Mouse (Mus musculus) hindbrain, embryonic 16.5 days (tissue): Measurements from ENCODE around the gene Chka. TPM values are rescaled to one million over a fixed set of nuclear protein-coding genes. Genes with fewer than 3 reads are reported as not detected.

Experiments
- ATAC-seq: fragments of 200-750 bp; cut with Nextera tagmentation; 2 replicates; pipeline ENCODE4 v1.8.0; 2017; ENCODE audit warnings: moderate TSS enrichment, moderate library complexity
- H3K27ac ChIP-seq: fragments of 300-500 bp; sonication (generic); 2 replicates; pipeline ENCODE4 v1.5.1; 2014; ENCODE audit warnings: low read depth, mild to moderate bottlenecking, control low read depth, low read length, moderate library complexity
- H3K27me3 ChIP-seq: fragments of 300-500 bp; sonication (generic); replicated peaks from 2 replicates; pipeline ENCODE4 v1.6.1; 2014; ENCODE audit warnings: low read length; ENCODE audit not compliant: control insufficient read depth, insufficient read depth
- H3K36me3 ChIP-seq: fragments of 300-500 bp; sonication (generic); 2 replicates; pipeline ENCODE4 v1.6.1; 2014; ENCODE audit warnings: mild to moderate bottlenecking, low read length, moderate library complexity, mixed read lengths; ENCODE audit not compliant: control insufficient read depth, insufficient read depth
- H3K4me1 ChIP-seq: fragments of 300-500 bp; sonication (generic); 2 replicates; pipeline ENCODE4 v1.6.1; 2014; ENCODE audit warnings: low read depth, low read length; ENCODE audit not compliant: control insufficient read depth, insufficient read depth
- H3K4me2 ChIP-seq: fragments of 300-500 bp; sonication (generic); 2 replicates; pipeline ENCODE4 v1.6.1; 2014; ENCODE audit warnings: mild to moderate bottlenecking, low read length, control low read depth, moderate library complexity
- H3K4me3 ChIP-seq: fragments of 300-500 bp; sonication (generic); 2 replicates; pipeline ENCODE4 v1.5.1; 2014; ENCODE audit warnings: mild to moderate bottlenecking, low read length, control low read depth, moderate library complexity
- H3K9ac ChIP-seq: fragments of 300-500 bp; sonication (generic); 2 replicates; pipeline ENCODE4 v1.6.1; 2014; ENCODE audit warnings: low read depth, mild to moderate bottlenecking, control low read depth, low read length, moderate library complexity
- H3K9me3 ChIP-seq: fragments of 300-500 bp; sonication (generic); 2 replicates; pipeline ENCODE4 v1.6.1; 2014; ENCODE audit warnings: mild to moderate bottlenecking, low read length, moderate library complexity; ENCODE audit not compliant: control insufficient read depth
- WGBS: fragments of 180-500 bp; shearing (Covaris S2); extraction: QIAGEN DNeasy Blood & Tissue Kit; methylation state at CpG from one replicate; pipeline ENCODE4 v1.1.7; 2014; 5-methylcytosine and 5-hydroxymethylcytosine counted together
- polyA plus RNA-seq: library from polyadenylated mRNA; unstranded; fragments of >200 nt; fragmentation: Nextera tagmentation; extraction: Ambion mirVana; gene quantifications from 2 replicates; pipeline ENCODE4 v1.2.1, GENCODE M21; 2015

The Chka gene
- polyA plus RNA-seq, 1 experiment from 2014 or later = 56.3 TPM

DNA sequence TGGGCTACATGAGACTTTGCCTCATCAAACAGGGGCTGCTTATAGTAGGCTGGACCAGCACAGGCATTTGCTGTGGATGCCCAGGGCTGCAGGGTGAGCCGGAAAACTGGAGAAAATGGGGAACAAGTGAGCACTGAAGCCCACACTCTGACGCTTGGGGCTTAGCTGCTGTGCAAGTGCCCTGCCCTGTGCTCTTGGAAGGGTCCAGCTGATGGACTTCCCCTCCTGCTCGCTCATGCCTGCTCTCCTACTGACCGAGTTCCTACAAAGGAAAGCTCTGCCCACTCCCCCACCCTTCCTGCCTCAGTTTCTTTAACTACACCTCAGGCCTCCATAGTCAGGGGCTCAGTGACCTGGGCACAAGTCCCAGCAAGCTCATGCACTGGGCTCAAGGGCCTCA, 76.4 kb downstream of the Chka start:
- Histone ChIP-seq H3K4me3 (no peak overlapping the region), H3K27ac (no peak overlapping the region), H3K27me3 (no peaks in the 10 kb centered on the region), H3K4me2 (no peak overlapping the region), H3K9me3 (no peaks in the 10 kb centered on the region), H3K9ac (no peak overlapping the region), H3K4me1 (peaks cover 13% of the 10 kb centered on the region), H3K36me3 (no peaks in the 10 kb centered on the region)
- 83% methylated on average over 4 of the region's 4 CpGs for WGBS
- no peak for ATAC-seq

DNA sequence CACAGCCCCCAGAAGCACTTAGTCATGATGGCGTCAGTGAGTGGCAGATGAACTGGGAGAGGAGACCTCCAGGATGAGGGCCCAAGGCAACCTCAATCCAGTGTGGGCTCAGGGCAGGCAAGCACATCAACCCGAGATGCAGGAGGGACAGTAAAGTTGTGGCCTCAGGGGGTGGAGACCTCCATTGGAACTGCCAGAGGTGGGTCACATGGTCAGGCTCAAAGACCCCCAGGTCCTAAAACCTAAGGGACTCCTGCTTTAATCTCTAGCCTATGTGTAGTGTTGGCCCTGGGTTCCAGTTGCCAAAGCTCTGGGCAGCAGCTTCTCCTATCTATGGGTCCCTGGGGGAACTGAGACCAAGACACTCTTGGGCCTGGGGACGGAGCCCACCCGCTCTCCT, 77.2 kb downstream of the Chka start:
- WGBS = 68% methylated on average over 4 of the region's 4 CpGs

DNA sequence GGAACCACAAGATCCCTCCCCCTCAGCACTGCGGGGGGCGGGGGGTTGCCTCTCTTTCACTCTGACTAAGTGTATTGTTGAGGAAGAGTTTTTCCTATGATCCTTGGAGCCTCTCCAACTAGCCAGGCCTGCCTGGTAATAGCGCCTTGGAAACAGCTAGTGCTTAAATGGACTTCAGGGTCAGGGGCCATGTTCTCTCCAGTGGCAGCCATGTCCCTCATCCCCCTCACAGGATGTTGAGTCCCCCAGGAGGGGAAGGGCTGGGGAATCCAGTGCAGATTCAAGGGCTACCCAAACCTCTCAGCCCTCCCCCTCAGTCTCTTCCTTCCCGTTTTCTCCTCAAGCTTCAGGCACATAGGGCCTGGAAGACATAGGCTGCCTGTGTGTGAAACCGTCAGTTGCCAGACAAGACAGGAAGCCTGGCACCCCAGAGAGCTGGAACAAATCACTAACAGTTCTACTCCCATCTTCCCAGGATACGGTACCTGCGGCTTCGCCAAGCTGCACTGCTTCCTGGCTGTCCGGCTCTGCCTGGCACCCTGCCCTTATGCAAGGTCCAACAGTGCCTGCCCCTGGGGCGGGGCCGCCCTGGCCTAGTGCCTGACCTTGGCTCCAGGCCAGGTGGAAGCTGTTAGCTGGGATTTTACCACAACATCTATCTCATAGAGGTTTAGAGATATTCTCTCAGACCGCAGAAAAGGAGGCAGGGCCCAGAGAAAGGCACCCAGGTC, 77.8 kb downstream of the Chka start, which contains the start of gene Aldh3b1:
Gene Aldh3b1 (minus strand): TSS at position 598 of the 731 bp plus-strand sequence.
- peak; percentile 88 for ATAC-seq
- H3K4me2 ChIP-seq = peak within 1 kb of the TSS; percentile 1; the same call in 1 of the 2 replicates
- peak within 1 kb of the TSS; percentile 36 for H3K27ac ChIP-seq
- H3K36me3 ChIP-seq = no peaks in the 10 kb centered on the region
- 35% methylated on average over 12 of the region's 12 CpGs for WGBS
- no peak within 1 kb of the TSS for H3K4me3 ChIP-seq
- peaks cover 13% of the 10 kb centered on the region for H3K4me1 ChIP-seq
- no peaks in the 10 kb centered on the region for H3K9me3 ChIP-seq
- no peaks in the 10 kb centered on the region for H3K27me3 ChIP-seq
- no peak within 1 kb of the TSS for H3K9ac ChIP-seq

More for the DNA sequence above, 77.2 kb downstream of the Chka start:
- no peaks in the 10 kb centered on the region for H3K36me3 ChIP-seq
- no peak overlapping the region for H3K4me3 ChIP-seq
- H3K9ac ChIP-seq = no peak overlapping the region
- ATAC-seq = peak; percentile 3; the same call in 1 of the 2 replicates
- H3K4me2 ChIP-seq = no peak overlapping the region
- H3K9me3 ChIP-seq = no peaks in the 10 kb centered on the region
- no peaks in the 10 kb centered on the region for H3K27me3 ChIP-seq
- peak overlapping the region; percentile 36; the same call in 1 of the 2 replicates for H3K27ac ChIP-seq
- peaks cover 13% of the 10 kb centered on the region for H3K4me1 ChIP-seq

DNA sequence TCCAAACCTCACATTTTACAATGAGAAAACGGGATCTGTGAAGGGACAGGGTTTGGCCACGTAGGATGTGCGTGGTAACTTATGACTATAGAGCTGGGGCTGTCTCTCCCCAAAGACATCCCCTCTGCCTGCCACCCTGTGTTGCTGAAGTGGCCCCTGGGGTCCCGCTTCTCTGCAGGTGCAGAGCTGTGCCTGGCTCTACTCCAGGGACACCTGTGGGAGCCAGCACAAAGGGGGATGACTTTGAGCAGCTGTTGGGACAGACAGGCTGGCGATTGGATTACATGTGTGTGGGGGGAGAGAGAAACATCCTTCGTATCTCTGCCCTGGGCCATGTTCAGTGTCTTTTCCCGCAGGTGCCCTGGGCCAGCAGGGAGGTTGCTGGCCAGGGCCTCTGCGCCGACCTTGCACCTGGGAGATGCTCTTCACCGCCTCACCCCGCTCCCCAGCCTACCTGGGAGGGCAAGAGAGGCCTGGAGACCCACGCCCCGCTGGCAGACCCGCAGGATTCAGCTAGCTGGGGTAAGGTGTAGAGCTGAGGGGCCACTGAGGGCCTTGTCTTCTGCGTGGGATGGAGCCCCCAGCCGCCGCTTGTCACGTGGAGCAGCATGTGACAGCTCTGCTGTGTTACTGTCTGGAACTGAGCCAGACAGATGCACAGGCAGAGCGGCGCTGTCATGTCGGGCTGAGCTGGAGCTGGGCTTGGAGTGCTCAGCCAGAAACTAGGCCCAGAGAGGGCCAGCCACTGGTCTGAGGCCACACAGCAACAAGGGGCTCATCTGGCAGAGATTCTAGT, 78.9 kb downstream of the Chka start:
- no peak for ATAC-seq
- H3K9ac ChIP-seq = no peak overlapping the region

DNA sequence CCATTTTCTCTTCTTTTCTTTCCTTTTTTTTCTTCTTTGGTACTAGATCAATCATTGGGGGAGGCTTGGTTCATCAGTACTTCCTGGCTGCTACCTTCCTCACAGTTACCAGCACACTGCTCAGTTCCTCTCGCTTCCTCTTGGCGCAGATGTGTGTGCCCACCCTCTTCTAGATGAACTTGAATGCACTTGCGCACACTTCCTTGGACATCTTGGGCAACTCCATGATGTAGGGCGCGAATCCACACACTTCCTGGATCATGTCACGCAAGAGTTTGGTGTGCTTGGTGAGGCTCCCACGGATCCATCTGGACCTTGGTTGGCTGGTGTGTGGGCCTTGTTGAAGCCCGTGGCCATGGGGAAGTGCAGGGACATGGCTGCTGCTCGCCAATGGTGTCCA, 80.1 kb downstream of the Chka start:
- ATAC-seq = no peak

More for the DNA sequence above, 78.9 kb downstream of the Chka start:
- 64% methylated on average over 21 of the region's 21 CpGs for WGBS
- Histone ChIP-seq H3K36me3 (no peaks in the 10 kb centered on the region), H3K4me2 (no peak overlapping the region), H3K4me1 (peaks cover 14% of the 10 kb centered on the region), H3K27ac (peak overlapping the region; percentile 36), H3K4me3 (no peak overlapping the region), H3K9me3 (no peaks in the 10 kb centered on the region), H3K27me3 (peaks cover 2% of the 10 kb centered on the region; the same call in 1 of the 2 replicates)

DNA sequence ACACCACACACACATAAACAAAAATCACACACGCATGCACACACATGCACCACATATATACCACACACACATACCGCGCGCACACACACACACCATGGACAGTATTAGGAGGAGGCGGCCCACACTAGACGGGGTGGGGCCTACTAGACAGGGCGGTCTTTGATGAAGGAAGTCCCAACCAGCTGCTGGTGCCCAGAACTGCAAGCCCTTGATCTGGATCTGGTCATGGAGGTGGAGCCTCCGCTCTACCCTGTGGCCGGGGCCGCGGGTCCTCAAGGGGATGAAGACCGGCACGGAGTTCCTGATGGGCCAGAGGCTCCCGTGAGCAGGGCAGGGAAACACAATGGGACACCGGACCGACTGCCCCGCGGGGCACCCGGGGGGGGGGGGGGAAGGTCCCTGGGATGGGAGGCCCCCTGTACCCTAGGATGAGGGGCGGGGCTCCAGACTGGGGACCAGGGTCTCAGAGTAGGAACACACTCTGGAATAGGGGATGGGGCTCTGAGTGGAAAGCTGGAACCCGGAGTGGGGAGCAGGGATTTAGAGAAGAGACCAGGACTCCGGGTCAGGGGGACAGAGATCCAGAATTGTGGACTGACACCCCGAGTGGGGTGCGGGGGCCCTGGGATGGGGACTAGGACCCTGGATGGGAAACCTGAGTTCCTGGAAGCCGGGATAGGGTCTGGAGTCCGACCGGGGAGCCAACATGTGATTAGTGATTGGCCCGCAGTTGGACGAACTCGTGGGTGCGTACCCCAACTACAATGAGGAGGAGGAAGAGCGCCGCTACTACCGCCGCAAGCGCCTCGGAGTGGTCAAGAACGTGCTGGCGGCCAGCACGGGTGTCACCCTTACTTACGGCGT, 83.7 kb downstream of the Chka start, which contains the start of gene Unc93b1:
Gene Unc93b1 (plus strand): TSS at position 155 of the 864 bp plus-strand sequence.
- Histone ChIP-seq H3K27ac (no peak within 1 kb of the TSS), H3K9ac (peak within 1 kb of the TSS; percentile 59), H3K27me3 (peaks cover 5% of the 10 kb centered on the region), H3K4me2 (peak within 1 kb of the TSS; percentile 79), H3K4me1 (peaks cover 14% of the 10 kb centered on the region), H3K4me3 (peak within 1 kb of the TSS; percentile 43), H3K36me3 (no peaks in the 10 kb centered on the region), H3K9me3 (no peaks in the 10 kb centered on the region)
- ATAC-seq = peak; percentile 70
- WGBS = 9% methylated on average over 36 of the region's 42 CpGs

More for the DNA sequence above, 80.1 kb downstream of the Chka start:
- 90% methylated on average over 9 of the region's 9 CpGs for WGBS
- H3K4me3 ChIP-seq = no peak overlapping the region
- H3K27me3 ChIP-seq = peaks cover 5% of the 10 kb centered on the region
- H3K27ac ChIP-seq = no peak overlapping the region
- H3K9ac ChIP-seq = no peak overlapping the region
- H3K4me1 ChIP-seq = peaks cover 22% of the 10 kb centered on the region
- no peaks in the 10 kb centered on the region for H3K36me3 ChIP-seq
- no peak overlapping the region for H3K4me2 ChIP-seq
- H3K9me3 ChIP-seq = no peaks in the 10 kb centered on the region

DNA sequence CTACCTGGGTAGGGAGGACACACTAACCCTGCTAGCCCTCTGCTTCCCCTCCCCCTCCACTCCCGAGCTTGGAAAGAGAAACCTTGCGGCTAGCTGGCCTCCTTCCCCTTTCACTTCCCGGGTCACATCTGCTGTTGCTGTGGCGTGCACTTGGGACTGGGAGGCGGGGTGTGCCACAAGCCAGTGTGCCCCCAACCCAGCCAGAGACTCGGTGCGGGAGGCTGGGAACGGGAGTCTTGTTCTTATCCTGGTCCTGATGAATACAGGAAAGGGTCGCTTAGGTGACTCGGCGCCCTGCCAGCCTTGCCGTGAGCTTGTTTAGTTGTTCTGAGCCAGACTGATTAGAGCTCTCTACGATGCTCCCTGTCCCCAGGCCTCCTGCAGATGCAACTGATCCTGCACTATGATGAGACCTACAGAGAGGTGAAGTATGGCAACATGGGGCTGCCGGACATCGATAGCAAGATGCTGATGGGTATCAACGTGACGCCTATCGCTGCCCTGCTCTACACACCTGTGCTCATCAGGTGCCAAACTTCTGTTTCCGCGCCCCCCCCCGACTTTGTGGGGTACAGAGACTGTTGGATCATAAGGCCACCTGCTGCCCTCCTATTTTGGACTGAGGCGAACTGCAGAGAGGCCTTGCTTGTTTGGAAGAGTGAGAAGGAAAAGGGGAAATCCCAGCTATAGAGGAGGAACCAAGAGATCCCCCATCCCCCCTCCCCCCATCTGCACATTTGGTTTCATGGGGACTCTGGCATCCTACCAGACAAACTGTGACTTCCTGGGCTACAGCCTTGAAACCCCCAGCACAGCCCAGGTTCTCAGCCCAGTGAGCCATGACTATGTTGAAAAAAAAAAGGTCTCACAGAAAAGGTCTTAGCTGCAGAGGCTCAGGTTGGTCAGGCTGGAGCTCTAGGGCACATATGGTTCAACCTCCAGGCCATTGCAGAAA, 84.6 kb downstream of the Chka start:
- ATAC-seq = 0 out of 2 replicates have a peak, but pooled peaks have one; percentile 24
- H3K27ac ChIP-seq = no peak overlapping the region
- H3K36me3 ChIP-seq = no peaks in the 10 kb centered on the region
- 8% methylated on average over 22 of the region's 22 CpGs for WGBS
- peaks cover 5% of the 10 kb centered on the region for H3K27me3 ChIP-seq
- peak overlapping the region; percentile 43 for H3K4me3 ChIP-seq
- H3K9me3 ChIP-seq = no peaks in the 10 kb centered on the region
- peaks cover 9% of the 10 kb centered on the region for H3K4me1 ChIP-seq
- H3K9ac ChIP-seq = peak overlapping the region; percentile 59
- peak overlapping the region; percentile 79 for H3K4me2 ChIP-seq

DNA sequence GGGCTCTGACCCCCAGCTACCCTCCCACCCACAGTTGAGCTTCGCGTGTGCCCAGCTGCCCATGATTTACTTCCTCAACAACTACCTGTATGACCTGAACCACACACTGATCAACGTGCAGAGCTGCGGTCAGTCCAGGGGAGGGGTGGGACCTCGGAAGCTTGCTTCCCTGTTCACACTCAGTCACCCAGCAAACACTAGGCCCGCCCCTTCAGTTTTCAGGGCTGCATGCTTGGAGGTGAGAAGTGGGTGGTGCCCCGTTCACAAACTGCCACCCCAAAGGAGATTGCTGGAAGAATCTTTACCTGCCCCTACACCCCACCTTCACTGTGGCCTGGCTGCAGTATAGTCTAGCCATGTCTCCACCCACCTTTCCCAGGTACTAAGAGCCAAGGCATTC, 90.7 kb downstream of the Chka start:
- ATAC-seq = no peak
- 79% methylated on average over 7 of the region's 7 CpGs for WGBS

More for the DNA sequence above, 90.7 kb downstream of the Chka start:
- Histone ChIP-seq H3K4me1 (no peaks in the 10 kb centered on the region), H3K4me2 (no peak overlapping the region), H3K9ac (no peak overlapping the region), H3K9me3 (no peaks in the 10 kb centered on the region), H3K27me3 (peaks cover 3% of the 10 kb centered on the region; the same call in 1 of the 2 replicates), H3K36me3 (no peaks in the 10 kb centered on the region), H3K4me3 (no peak overlapping the region), H3K27ac (no peak overlapping the region)
